Mouse (Mus musculus) hematopoietic multipotent progenitor cell, adult 10-12 weeks (in vitro differentiated cells): Measurements from ENCODE around the gene Olfr988. TPM values are rescaled to one million over a fixed set of nuclear protein-coding genes. Genes with fewer than 3 reads are reported as not detected.

ENCODE experiments used
- polyA plus RNA-seq: library from polyadenylated mRNA; stranded (reverse); fragments of >175 nt; gene quantifications from 2 replicates; pipeline ENCODE4 v1.2.3, GENCODE M21; 2012; ENCODE audit warnings: low replicate concordance

The Olfr988 gene
- not detected in 2 replicates for polyA plus RNA-seq

GRCm38 (mm10) chr2:85363127-85363526 is at the start of gene Olfr988:
Gene Olfr988 (minus strand): TSS chr2:85363227.

GRCm38 (mm10) chr2:85409369-85409768 is 46.3 kb upstream of the Olfr988 start, which contains the start of gene Olfr992:
Gene Olfr992 (minus strand): TSS chr2:85409469.

GRCm38 (mm10) chr2:85339215-85339614 is 23.8 kb downstream of the Olfr988 start, which contains the start of gene Olfr987:
Gene Olfr987 (minus strand): TSS chr2:85339315.

Other genes starting within 250 kb of the Olfr988 start
- 0.03 and 0.21 TPM in 2 replicates for gene Aplnr, start 227.0 kb downstream of the Olfr988 start, polyA plus RNA-seq
- gene Lrrc55, start 166.0 kb downstream of the Olfr988 start, polyA plus RNA-seq = 0.04 TPM in 1 of 2 replicates, not detected in the other
- not detected in 2 replicates for gene Olfr987, start 23.9 kb downstream of the Olfr988 start, polyA plus RNA-seq
- not detected in 2 replicates for gene Olfr992, start 46.2 kb upstream of the Olfr988 start, polyA plus RNA-seq
- gene Olfr993, start 51.6 kb upstream of the Olfr988 start, polyA plus RNA-seq = not detected in 2 replicates
- gene Olfr994, start 73.2 kb upstream of the Olfr988 start, polyA plus RNA-seq = not detected in 2 replicates
- not detected in 2 replicates for gene Olfr995, start 80.4 kb upstream of the Olfr988 start, polyA plus RNA-seq
- gene 4833423E24Rik, start 155.8 kb upstream of the Olfr988 start, polyA plus RNA-seq = not detected in 2 replicates
- not detected in 2 replicates for gene Olfr996, start 216.0 kb upstream of the Olfr988 start, polyA plus RNA-seq
- gene Olfr998, start 225.7 kb upstream of the Olfr988 start, polyA plus RNA-seq = not detected in 2 replicates
- gene Olfr1000, start 248.7 kb upstream of the Olfr988 start, polyA plus RNA-seq = not detected in 2 replicates